Mouse (Mus musculus): ENCODE measurements at regions not wholly inside any gene's neighbourhood (a gene's known extent, or its start where the extent isn't known, plus 50 kb on each side); places are given as distances from the start of the nearest gene placed in this dataset.

DNA sequence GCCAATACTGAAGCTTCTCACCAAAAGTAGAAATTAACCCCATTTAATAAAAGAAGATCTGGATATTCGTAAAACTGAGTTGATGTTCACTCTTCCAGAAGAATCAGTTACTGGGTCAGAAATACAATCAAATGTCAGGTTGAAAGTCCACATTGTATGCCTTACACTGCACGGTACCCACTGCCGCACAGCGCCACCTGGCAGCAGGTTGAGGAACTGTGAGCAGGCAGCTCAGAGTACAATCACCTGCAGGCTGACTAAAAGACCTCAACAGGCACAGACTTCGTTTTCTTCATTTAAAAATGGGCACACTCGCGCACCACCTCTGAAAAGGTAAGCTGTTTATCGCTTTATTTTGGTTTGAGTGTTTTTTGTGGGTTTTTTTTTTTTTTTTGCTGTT is 341.8 kb upstream of the Mms22l start:
- peak; percentile 37 for DNase-seq

DNA sequence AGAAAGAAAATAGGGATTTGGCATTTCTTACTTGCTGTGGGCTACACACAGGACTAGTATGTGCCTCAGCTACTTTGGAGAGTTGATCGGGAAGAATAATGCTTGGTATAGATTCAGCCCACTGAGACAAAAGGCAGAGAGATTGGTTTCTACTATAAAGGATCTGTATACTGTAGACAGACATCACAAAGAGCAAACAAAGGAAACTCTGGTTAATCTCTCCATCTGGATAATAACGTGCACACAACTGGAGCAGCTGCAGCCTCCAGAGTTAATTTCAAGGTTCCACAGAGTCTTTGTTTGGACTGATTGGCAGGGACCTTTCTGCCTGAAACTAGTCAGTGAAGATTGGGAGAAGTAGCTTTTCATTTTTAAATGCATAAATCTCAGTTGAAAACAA is 322.5 kb upstream of the Mms22l start:
- DNase-seq = no peak

DNA sequence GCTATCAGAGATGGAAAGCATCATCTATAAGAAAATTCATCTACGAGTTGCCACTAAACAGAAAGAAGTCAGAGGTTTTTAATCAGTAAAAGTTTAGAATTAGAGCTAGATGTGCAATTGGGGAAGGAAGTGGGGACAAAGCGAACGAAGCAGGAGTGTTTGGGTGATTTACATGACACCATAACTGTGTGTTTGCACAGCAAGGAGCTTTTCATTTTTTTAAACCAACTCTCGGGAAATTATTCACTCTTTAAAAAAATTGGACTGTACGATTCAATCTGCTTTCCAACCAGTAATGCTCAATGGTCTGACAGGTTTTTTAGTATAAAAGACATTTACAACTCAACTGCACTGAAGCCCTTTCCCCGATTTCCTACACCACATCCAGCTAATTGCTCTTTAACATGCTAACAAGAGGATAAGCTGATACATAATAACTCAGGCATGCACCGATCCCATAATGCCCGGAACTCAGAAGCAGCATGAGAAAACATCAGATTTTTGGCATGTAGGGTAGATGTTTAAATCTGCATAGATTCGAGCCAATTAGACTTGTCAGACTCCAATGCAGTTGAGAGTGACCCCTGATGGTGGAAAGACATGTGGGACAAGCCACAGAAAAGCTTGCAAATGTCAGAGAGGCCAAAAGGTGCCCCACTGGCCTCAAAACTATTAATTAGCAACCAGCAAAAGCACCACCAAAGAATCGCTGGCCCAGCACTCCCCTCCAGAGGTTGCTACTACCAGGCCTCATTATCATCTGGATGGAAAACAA is 282.8 kb upstream of the Mms22l start:
- DNase-seq = no peak

DNA sequence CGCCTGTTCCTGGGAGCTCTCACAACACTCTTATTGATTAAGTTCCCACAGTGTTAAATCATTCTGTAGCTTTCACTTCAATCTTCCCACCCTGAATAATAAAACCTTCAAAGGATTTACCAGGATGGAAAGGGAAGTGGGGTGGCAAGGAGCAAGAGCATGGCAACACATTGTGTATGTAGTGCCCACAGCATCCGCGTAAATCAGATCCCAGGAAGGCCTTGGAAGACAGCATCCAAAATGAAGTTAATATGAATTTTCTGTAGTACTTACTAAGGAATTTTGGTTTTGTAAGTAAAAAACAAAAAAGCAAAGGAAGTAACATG is 282.3 kb upstream of the Mms22l start:
- DNase-seq = no peak

DNA sequence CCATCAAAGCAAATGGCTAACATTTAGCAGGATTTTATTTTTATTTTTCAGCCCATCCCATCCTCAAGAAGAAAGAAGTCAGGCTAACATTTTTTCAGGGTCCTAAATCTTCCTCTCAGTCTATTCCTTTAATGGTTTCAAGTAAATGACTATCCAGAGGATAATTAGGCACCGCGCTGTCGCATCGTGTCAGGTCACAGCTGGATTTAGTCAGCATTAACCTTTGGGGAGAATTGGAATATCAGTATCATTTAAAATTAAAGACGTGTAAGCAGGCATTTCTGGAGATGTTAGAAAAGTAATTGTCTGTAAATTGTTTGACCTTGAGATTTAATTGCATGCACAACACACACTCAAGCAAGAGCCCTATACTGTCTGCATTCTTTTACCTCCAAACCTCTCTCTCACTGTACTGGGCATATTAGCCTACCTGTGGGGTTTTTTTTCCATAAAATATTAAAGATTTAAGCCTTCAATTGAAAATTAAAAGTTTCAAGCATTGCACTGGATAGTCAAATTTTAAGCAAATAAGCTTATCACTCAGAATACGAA is 277.8 kb upstream of the Mms22l start:
- no peak for DNase-seq

DNA sequence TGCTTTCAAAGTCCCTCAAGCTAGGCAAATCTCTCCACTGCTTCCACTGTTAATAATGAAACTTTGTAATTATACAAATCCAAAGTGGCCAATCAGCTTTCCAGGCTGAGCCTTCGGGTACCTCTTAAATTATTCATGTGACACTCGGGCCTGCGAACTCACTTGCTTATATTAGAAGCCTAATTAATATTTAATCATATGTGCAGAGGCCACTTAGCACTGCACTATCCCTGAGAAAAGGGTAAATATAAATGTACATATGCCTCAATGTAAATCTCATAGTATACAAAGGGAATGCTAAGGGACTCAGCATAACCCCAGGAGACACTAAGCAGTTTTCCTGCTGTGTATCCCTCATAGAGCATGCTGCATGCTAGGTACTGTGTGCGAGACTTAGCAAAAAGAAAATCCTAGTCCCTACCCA is 277.2 kb upstream of the Mms22l start:
- DNase-seq = no peak

DNA sequence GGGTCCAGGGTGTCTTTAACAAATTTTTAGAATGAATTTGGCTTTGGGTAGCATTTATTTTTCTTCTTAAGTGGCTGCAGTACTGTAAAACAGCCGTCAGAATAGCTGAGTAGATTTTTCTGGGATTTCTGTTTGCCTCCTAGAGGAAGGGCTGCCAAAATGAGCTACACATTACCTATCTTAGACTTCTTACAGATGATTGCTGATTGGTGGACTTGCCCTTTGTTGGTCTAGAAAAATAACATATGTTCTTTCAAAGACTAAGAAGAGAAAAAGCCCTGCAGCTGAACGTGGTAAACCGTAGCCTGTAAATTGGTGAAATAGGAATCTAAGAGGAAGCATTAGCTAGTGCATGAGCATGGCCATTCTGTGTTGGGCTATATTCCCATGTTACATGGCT is 276.7 kb upstream of the Mms22l start:
- DNase-seq = no peak

DNA sequence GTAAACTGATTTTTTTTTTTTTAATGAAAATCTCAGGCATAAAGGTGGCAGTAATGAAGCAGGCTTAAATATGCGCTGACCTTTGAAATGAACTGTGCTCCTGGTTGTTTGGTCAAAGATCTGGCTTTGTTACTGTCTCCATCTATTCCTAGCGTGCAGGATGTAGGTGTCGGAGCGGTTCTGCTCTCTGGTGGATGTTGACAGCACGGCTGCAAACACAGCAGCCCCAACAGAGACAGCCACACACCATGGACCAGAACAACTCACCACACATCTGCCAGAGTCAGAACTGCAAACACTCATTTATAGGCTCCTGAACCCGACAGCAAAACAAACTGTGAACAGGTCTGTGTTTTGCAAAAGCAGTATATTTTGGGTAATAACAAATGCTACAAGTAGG is 251.1 kb upstream of the Mms22l start:
- no peak for DNase-seq

DNA sequence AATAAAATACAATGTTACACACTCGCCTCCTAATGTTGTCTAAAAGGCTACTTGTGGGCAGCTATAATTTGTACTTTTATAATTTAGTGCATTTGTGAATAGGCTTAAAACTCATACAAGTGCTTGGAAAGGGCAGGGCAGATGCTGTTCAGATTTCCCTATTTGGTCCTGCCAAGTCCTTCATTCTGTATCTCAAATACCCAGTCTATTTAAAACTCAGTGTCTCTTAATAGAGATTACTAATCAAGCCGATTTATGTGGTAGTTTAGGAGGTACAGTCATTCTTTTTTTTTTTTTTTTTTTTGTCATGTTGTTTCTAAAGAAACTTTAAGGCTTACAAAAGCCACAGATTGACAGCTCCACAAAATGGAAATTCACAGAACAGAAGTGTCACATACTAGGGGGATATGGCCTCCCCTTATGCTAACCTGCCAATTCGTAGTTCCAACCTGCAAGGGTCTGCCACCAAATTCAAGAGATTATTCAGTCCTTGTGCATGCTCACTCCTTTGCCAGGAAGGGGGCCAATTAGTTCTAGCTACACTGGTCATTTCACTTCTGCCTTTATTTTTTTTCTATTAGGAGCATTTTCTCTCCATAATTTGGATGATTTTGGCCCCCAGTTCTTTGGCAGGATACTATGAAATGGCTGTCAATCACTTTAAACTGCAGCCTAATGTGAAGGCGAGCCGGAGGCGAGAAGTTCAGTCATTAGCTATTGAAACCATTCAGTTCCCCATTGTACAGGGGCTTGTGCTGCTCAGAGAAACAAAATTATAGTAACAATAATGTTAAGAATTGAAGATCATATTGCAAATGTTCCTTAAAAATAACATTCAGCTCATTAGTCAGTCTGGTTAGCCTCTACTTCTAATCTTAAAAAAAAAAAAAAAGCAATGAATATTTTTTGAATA is 247.9 kb upstream of the Mms22l start:
- no peak for DNase-seq

DNA sequence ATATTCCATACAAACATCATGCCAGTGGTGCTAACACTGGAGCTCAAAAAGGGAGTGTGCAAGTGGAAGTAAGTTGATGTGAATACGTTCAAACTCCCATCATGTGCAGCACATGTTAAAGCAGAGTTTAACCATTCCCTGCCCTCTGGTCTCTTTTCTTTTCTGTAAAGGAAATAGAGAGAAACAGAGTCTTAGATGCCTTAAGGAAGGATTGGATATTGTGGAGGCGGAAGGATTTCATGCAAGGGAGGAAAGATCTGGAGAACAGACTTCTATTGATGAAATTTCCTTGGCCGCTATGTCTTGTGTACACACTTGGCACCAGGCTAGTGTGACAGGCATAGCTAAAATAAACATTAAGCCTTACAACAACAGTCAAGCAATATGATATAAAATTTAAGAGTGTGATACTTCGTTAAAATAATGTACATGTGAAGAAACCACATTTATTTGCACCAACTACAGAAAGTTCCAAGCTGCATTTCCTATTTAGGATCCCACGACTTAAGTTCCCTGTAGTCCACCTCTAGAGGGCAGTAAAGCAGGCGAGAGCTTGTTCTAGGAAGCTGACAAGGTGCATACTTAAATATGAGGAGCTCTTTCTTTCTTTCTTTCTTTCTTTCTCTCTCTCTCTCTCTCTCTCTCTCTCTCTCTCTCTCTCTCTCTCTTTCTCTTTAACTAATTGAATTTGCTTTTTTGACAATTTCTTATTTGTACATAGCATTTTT is 246.8 kb upstream of the Mms22l start:
- DNase-seq = no peak

DNA sequence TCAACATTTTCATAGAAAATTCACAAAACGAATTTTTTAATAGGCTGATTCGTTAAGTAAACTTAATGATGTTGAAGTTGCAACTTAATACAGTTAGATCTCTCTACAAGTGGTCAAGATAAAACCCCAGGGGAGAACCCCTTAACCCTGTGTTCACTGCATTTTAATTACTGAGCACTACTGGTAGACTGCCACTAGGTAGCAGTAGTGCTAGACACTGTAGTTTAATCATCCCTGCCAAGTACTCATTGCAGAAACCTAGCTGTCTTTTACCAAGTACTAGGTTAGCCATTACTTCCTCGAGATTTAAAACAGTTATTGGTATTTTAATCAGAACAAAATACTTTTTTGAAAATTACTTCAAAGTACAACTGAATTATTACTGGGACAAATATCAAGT is 218.1 kb upstream of the Mms22l start:
- DNase-seq = no peak
